Mouse (Mus musculus) heart, postnatal 0 days (tissue): Measurements from ENCODE around the gene Orm2. TPM values are rescaled to one million over a fixed set of nuclear protein-coding genes. Genes with fewer than 3 reads are reported as not detected.

Source experiments
- ATAC-seq: fragments of 200-750 bp; cut with Nextera tagmentation; 2 replicates; pipeline ENCODE4 v1.8.0; 2017; ENCODE audit warnings: low read depth, moderate number of reproducible peaks, moderate library complexity; ENCODE audit not compliant: insufficient read depth
- DNase-seq: peaks from one replicate; pipeline ENCODE4 v3.0.0-alpha.2; 2016; ENCODE audit warnings: low spot score
- H3K27ac ChIP-seq: fragments of 300-500 bp; sonication (generic); 2 replicates; pipeline ENCODE4 v1.5.1; 2014; ENCODE audit warnings: low read depth, mild to moderate bottlenecking
- H3K27me3 ChIP-seq: fragments of 300-500 bp; sonication (generic); 2 replicates; pipeline ENCODE4 v1.6.1; 2014; ENCODE audit warnings: low read length, mixed read lengths; ENCODE audit not compliant: control insufficient read depth, insufficient read depth
- H3K36me3 ChIP-seq: fragments of 300-500 bp; sonication (generic); replicated peaks from 2 replicates; pipeline ENCODE4 v1.6.1; 2014; ENCODE audit warnings: low read length, mixed read lengths; ENCODE audit not compliant: control insufficient read depth, insufficient read depth
- H3K4me1 ChIP-seq: fragments of 300-500 bp; sonication (generic); 2 replicates; pipeline ENCODE4 v1.6.1; 2014; ENCODE audit warnings: antibody characterized with exemption; ENCODE audit not compliant: control insufficient read depth, insufficient read depth
- H3K4me2 ChIP-seq: fragments of 300-500 bp; sonication (generic); 2 replicates; pipeline ENCODE4 v1.6.1; 2014; ENCODE audit warnings: low read depth, mild to moderate bottlenecking, low read length, moderate library complexity
- H3K4me3 ChIP-seq: fragments of 300-500 bp; sonication (generic); 2 replicates; pipeline ENCODE4 v1.5.1; 2014; ENCODE audit warnings: low read depth, low read length
- H3K9ac ChIP-seq: fragments of 300-500 bp; sonication (generic); replicated peaks from 2 replicates; pipeline ENCODE4 v1.6.1; 2014; ENCODE audit warnings: low read depth, low read length, mixed read lengths
- H3K9me3 ChIP-seq: fragments of 300-500 bp; sonication (generic); replicated peaks from 2 replicates; pipeline ENCODE4 v1.6.1; 2016; ENCODE audit warnings: low read length; ENCODE audit not compliant: control insufficient read depth
- CTCF ChIP-seq: IDR thresholded peaks from 2 replicates; pipeline ENCODE4 v1.5.1; 2016; ENCODE audit warnings: antibody characterized with exemption, control low read depth, low read depth
- EP300 ChIP-seq: IDR thresholded peaks from 2 replicates; pipeline ENCODE4 v1.6.1; 2016; ENCODE audit warnings: antibody characterized with exemption, low read depth
- WGBS: fragments of 180-500 bp; shearing (Covaris S2); extraction: QIAGEN DNeasy Blood & Tissue Kit; methylation state at CpG from one replicate; pipeline ENCODE4 v1.1.7; 2014; 5-methylcytosine and 5-hydroxymethylcytosine counted together
- polyA plus RNA-seq: library from polyadenylated mRNA; unstranded; fragments of >200 nt; fragmentation: Nextera tagmentation; extraction: Ambion mirVana; gene quantifications from 2 replicates; pipeline ENCODE4 v1.2.1, GENCODE M21; 2015
- total RNA-seq: library from RNA; depleted of rRNA; stranded (reverse); fragments of >200 nt; gene quantifications from 2 replicates; pipeline ENCODE4 v1.2.3, GENCODE M21; 2014; ENCODE audit warnings: low replicate concordance

The Orm2 gene
- total and polyA plus RNA-seq, 2 experiments from 2014 or later: not detected

GRCm38 (mm10) chr4:63408247-63408646, 46.0 kb downstream of the Orm2 start:
- H3K27ac ChIP-seq: 0 out of 2 replicates have a peak overlapping the region, but pooled peaks have one; percentile 18
- 0 out of 2 replicates have a peak, but pooled peaks cover 3% of the 10 kb centered on the region for H3K27me3 ChIP-seq
- ATAC-seq (no peak), DNase-seq (no peak)
- H3K9ac ChIP-seq: 0 out of 2 replicates have a peak overlapping the region, but pooled peaks have one; percentile 23
- H3K4me1 ChIP-seq: peaks cover 14% of the 10 kb centered on the region; the same call in 1 of the 2 replicates
- WGBS: 42% methylated on average over 7 of the region's 7 CpGs
- no peaks in the 10 kb centered on the region for H3K36me3 ChIP-seq
- H3K4me3 ChIP-seq: no peak overlapping the region
- TF ChIP-seq EP300 (no peak), CTCF (no peak)
- H3K9me3 ChIP-seq: no peaks in the 10 kb centered on the region
- H3K4me2 ChIP-seq: no peak overlapping the region; the same call in 1 of the 2 replicates

GRCm38 (mm10) chr4:63408649-63409048, 46.4 kb downstream of the Orm2 start:
- 6% methylated on average over 8 of the region's 8 CpGs for WGBS
- Histone ChIP-seq H3K27ac (0 out of 2 replicates have a peak overlapping the region, but pooled peaks have one; percentile 18), H3K9ac (no peak overlapping the region)

GRCm38 (mm10) chr4:63409317-63409907, 47.2 kb downstream of the Orm2 start:
- peak overlapping the region; percentile 91 for H3K4me2 ChIP-seq
- H3K9me3 ChIP-seq: no peaks in the 10 kb centered on the region
- H3K27ac ChIP-seq: peak overlapping the region; percentile 2; the same call in 1 of the 2 replicates
- H3K4me3 ChIP-seq: peak overlapping the region; percentile 53
- no peak for TF ChIP-seq EP300
- TF ChIP-seq CTCF: no peak
- no peak overlapping the region for H3K9ac ChIP-seq
- no peaks in the 10 kb centered on the region for H3K36me3 ChIP-seq
- WGBS: 2% methylated on average over 18 of the region's 18 CpGs
- DNase-seq (no peak), ATAC-seq (no peak)
- H3K27me3 ChIP-seq: 0 out of 2 replicates have a peak, but pooled peaks cover 3% of the 10 kb centered on the region
- peaks cover 14% of the 10 kb centered on the region; the same call in 1 of the 2 replicates for H3K4me1 ChIP-seq

More at GRCm38 (mm10) chr4:63408649-63409048, 46.4 kb downstream of the Orm2 start:
- Histone ChIP-seq H3K9me3 (no peaks in the 10 kb centered on the region), H3K36me3 (no peaks in the 10 kb centered on the region), H3K27me3 (0 out of 2 replicates have a peak, but pooled peaks cover 3% of the 10 kb centered on the region), H3K4me2 (peak overlapping the region; percentile 91; the same call in 1 of the 2 replicates), H3K4me3 (no peak overlapping the region), H3K4me1 (peaks cover 14% of the 10 kb centered on the region; the same call in 1 of the 2 replicates)
- TF ChIP-seq EP300: no peak
- TF ChIP-seq CTCF: peak; percentile 87
- ATAC-seq (peak; percentile 58), DNase-seq (no peak)

- ATAC-seq: peak; percentile 52
- Histone ChIP-seq H3K4me2 (peak overlapping the region; percentile 91), H3K27ac (peak overlapping the region; percentile 2; the same call in 1 of the 2 replicates)
Observed at GRCm38 (mm10) chr4:63409908-63410582, 47.8 kb downstream of the Orm2 start.

GRCm38 (mm10) chr4:63410583-63410934, 48.3 kb downstream of the Orm2 start:
- Histone ChIP-seq H3K4me3 (peak overlapping the region; percentile 53), H3K36me3 (no peaks in the 10 kb centered on the region), H3K9ac (no peak overlapping the region), H3K4me2 (peak overlapping the region; percentile 91), H3K27me3 (0 out of 2 replicates have a peak, but pooled peaks cover 3% of the 10 kb centered on the region), H3K4me1 (peaks cover 7% of the 10 kb centered on the region; the same call in 1 of the 2 replicates), H3K9me3 (no peaks in the 10 kb centered on the region), H3K27ac (no peak overlapping the region)
- 0% methylated on average over 19 of the region's 19 CpGs for WGBS
- ATAC-seq (peak; percentile 90), DNase-seq (peak; percentile 93)
- no peak for TF ChIP-seq CTCF
- no peak for TF ChIP-seq EP300

More at GRCm38 (mm10) chr4:63409908-63410582, 47.8 kb downstream of the Orm2 start:
- peak overlapping the region; percentile 53 for H3K4me3 ChIP-seq
- H3K9ac ChIP-seq: no peak overlapping the region
- H3K9me3 ChIP-seq: no peaks in the 10 kb centered on the region
- 0 out of 2 replicates have a peak, but pooled peaks cover 3% of the 10 kb centered on the region for H3K27me3 ChIP-seq
- H3K36me3 ChIP-seq: no peaks in the 10 kb centered on the region
- TF ChIP-seq EP300: no peak
- peaks cover 9% of the 10 kb centered on the region; the same call in 1 of the 2 replicates for H3K4me1 ChIP-seq
- WGBS: under 1% methylated on average over 39 of the region's 39 CpGs
- DNase-seq: no peak
